Mouse (Mus musculus): Measurements from ENCODE around the gene Hist1h2br.
"Not testable (repeated sequence)": the region's sequence is repeated elsewhere in the genome, so short reads cannot be mapped to it uniquely, and the experiment has no call there.

Hist1h2br gene

GRCm38 (mm10) chr13:21833461-21833860 is at the start of gene Hist1h2br, which contains the start of gene Hist1h2ap:
TSS of gene Hist1h2br (plus strand) at chr13:21833743.
TSS of gene Hist1h2ap (minus strand) at chr13:21833507.
- DNase-seq (ENCODE audit: low spot score) = not testable (repeated sequence)

GRCm38 (mm10) chr13:21784311-21784710 is 49.2 kb upstream of the Hist1h2br start:
- no peak for DNase-seq (ENCODE audit: low spot score)

GRCm38 (mm10) chr13:21786189-21786898 is 47.2 kb upstream of the Hist1h2br start:
- DNase-seq (ENCODE audit: low spot score) = no peak

- DNase-seq (ENCODE audit: low spot score) = peak; percentile 78
Measured at GRCm38 (mm10) chr13:21786899-21787629, 46.5 kb upstream of the Hist1h2br start, which contains the start of the genes Hist1h2an and Hist1h2bp. TSS of gene Hist1h2an (minus strand) at chr13:21787218. TSS of gene Hist1h2bp (plus strand) at chr13:21787461.

GRCm38 (mm10) chr13:21787760-21788593 is 45.6 kb upstream of the Hist1h2br start:
- DNase-seq (ENCODE audit: low spot score) = no peak

- DNase-seq (ENCODE audit: low spot score) = no peak
Measured at GRCm38 (mm10) chr13:21789925-21790324, 43.6 kb upstream of the Hist1h2br start.

- no peak for DNase-seq (ENCODE audit: low spot score)
Measured at GRCm38 (mm10) chr13:21790601-21791283, 42.8 kb upstream of the Hist1h2br start.

GRCm38 (mm10) chr13:21795584-21795983 is 38.0 kb upstream of the Hist1h2br start:
- DNase-seq (ENCODE audit: low spot score) = no peak

GRCm38 (mm10) chr13:21797163-21797562 is 36.4 kb upstream of the Hist1h2br start:
- not testable (repeated sequence) for DNase-seq (ENCODE audit: low spot score)

- DNase-seq (ENCODE audit: low spot score) = not testable (repeated sequence)
Measured at GRCm38 (mm10) chr13:21803058-21803457, 30.5 kb upstream of the Hist1h2br start.

- not testable (repeated sequence) for DNase-seq (ENCODE audit: low spot score)
Measured at GRCm38 (mm10) chr13:21810073-21810472, 23.5 kb upstream of the Hist1h2br start, which contains the start of the genes Hist1h2bq and Hist1h2ao. TSS of gene Hist1h2bq (minus strand) at chr13:21810197. TSS of gene Hist1h2ao (plus strand) at chr13:21810465.

- not testable (repeated sequence) for DNase-seq (ENCODE audit: low spot score)
Measured at GRCm38 (mm10) chr13:21811074-21811473, 22.5 kb upstream of the Hist1h2br start.

- not testable (repeated sequence) for DNase-seq (ENCODE audit: low spot score)
Measured at GRCm38 (mm10) chr13:21811539-21811938, 22.0 kb upstream of the Hist1h2br start, which contains the start of gene Hist1h4m. TSS of gene Hist1h4m (plus strand) at chr13:21811746.

GRCm38 (mm10) chr13:21812092-21812491 is 21.5 kb upstream of the Hist1h2br start:
- not testable (repeated sequence) for DNase-seq (ENCODE audit: low spot score)

- DNase-seq (ENCODE audit: low spot score) = not testable (repeated sequence)
Measured at GRCm38 (mm10) chr13:21820082-21820890, 13.3 kb upstream of the Hist1h2br start.

GRCm38 (mm10) chr13:21828511-21828910 is 5.0 kb upstream of the Hist1h2br start:
- no peak for DNase-seq (ENCODE audit: low spot score)

- DNase-seq (ENCODE audit: low spot score) = no peak
Measured at GRCm38 (mm10) chr13:21830344-21830743, 3.2 kb upstream of the Hist1h2br start.

GRCm38 (mm10) chr13:21831418-21832394 is 1.8 kb upstream of the Hist1h2br start, which contains the start of gene Hist1h4n:
TSS of gene Hist1h4n (minus strand) at chr13:21832196.
- not testable (repeated sequence) for DNase-seq (ENCODE audit: low spot score)

- DNase-seq (ENCODE audit: low spot score) = not testable (repeated sequence)
Measured at GRCm38 (mm10) chr13:21840508-21840907, 7.0 kb downstream of the Hist1h2br start.
